Mouse (Mus musculus) spleen, adult 2 months (tissue): Measurements from ENCODE around the gene Impdh1. TPM values are rescaled to one million over a fixed set of nuclear protein-coding genes. Genes with fewer than 3 reads are reported as not detected.
"Not testable (repeated sequence)": the region's sequence is repeated elsewhere in the genome, so short reads cannot be mapped to it uniquely, and the experiment has no call there.

Experiments used
- DNase-seq, 2 experiments: peaks; one replicate each; pipeline versions ENCODE4 v3.0.0 to v3.0.0-alpha.2; 2012 to 2021; ENCODE audit warnings: low spot score in 2 of 2, low read depth in 1 of 2
- H3K27ac ChIP-seq: fragments of 200-500 bp; 2 replicates; pipeline ENCODE4 v1.5.1; 2012; ENCODE audit warnings: low read length, inconsistent platforms; ENCODE audit not compliant: insufficient read depth
- H3K27me3 ChIP-seq: fragments of 200-500 bp; 2 replicates; pipeline ENCODE4 v1.6.1; 2012; ENCODE audit warnings: mild to moderate bottlenecking, moderate library complexity, low read length, inconsistent platforms; ENCODE audit not compliant: control insufficient read depth, insufficient read depth
- H3K36me3 ChIP-seq: fragments of 200-500 bp; 2 replicates; pipeline ENCODE4 v1.6.1; 2012; ENCODE audit warnings: mild to moderate bottlenecking, low read length, inconsistent platforms; ENCODE audit not compliant: control insufficient read depth, insufficient read depth
- H3K4me1 ChIP-seq: fragments of 200-500 bp; 2 replicates; pipeline ENCODE4 v1.6.1; 2011; ENCODE audit warnings: inconsistent platforms; ENCODE audit not compliant: control insufficient read depth, insufficient read depth, insufficient read length
- H3K4me3 ChIP-seq: fragments of 200-500 bp; 2 replicates; pipeline ENCODE4 v1.5.1; 2011; ENCODE audit warnings: mild to moderate bottlenecking, inconsistent platforms; ENCODE audit not compliant: insufficient read depth, insufficient read length; ENCODE audit errors: extremely low read depth
- CTCF ChIP-seq: fragments of 200-500 bp; IDR thresholded peaks from 2 replicates; pipeline ENCODE4 v1.5.1; 2011; ENCODE audit warnings: mild to moderate bottlenecking, inconsistent platforms; ENCODE audit not compliant: insufficient read depth, insufficient read length, insufficient replicate concordance; ENCODE audit errors: extremely low read depth
- POLR2A ChIP-seq: fragments of 200-500 bp; IDR thresholded peaks from 2 replicates; pipeline ENCODE4 v1.6.1; 2011; ENCODE audit warnings: low read depth, low read length, inconsistent platforms
- WGBS: fragments of 180-500 bp; shearing (Covaris S2); methylation state at CpG from one replicate; pipeline ENCODE4 v1.1.7; 2018; 5-methylcytosine and 5-hydroxymethylcytosine counted together
- polyA plus RNA-seq: library from polyadenylated mRNA; depleted of rRNA; stranded (reverse); fragments of >200 nt; gene quantifications from 2 replicates; pipeline ENCODE4 v1.2.3, GENCODE M21; 2012

The Impdh1 gene
- polyA plus RNA-seq, 1 experiment: 40.7 TPM

DNA sequence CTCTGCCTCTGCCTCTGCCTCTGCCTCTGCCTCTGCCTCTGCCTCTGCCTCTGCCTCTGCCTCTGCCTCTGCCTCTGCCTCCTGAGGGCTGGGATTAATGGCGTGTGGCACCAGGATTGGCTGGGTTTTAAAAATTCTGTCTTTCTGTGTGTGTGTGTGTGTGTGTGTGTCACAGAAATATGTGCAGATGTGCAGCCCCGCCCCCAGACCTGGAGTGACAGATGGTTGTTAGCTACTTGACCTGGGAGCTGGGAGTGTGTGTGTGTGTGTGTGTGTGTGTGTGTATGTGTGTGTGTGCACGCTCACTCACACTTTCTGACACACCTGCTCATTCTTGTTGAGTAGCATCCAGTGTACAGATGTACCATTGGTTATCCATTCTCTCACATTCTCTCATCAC is 17.5 kb upstream of the Impdh1 start:
- WGBS: 76% methylated on average over 3 of the region's 3 CpGs

DNA sequence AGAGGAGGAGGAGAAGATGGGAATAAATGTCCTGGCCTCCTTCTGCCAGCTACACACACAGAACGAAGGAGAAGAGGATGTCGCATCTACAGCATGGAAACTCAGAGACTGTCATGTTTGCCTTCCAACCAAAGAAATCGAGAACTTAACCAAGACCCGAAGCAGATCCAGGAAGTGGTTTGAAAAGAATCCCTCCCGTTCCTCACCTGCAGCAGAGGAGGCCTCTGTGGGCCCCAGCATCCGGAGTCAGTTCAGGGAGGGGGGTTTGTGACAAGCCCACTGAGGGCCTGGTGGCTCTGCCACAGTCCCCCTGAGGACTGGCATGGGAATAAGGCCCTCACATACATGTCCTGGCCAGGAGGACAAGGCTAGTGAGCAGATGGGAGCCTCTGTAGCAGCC is 16.2 kb upstream of the Impdh1 start:
- WGBS: 10% methylated on average over 6 of the region's 6 CpGs
- no peak for TF ChIP-seq CTCF
- TF ChIP-seq POLR2A: no peak
- DNase-seq: peak; percentile 31 to 38
- peaks cover 6% of the 10 kb centered on the region; the same call in 1 of the 2 replicates for H3K4me1 ChIP-seq
- peak overlapping the region; percentile 84 for H3K27ac ChIP-seq
- H3K4me3 ChIP-seq: no peak overlapping the region
- H3K27me3 ChIP-seq: no peaks in the 10 kb centered on the region
- no peaks in the 10 kb centered on the region for H3K36me3 ChIP-seq

More for the DNA sequence above, 17.5 kb upstream of the Impdh1 start:
- Histone ChIP-seq H3K4me3 (no peak overlapping the region), H3K36me3 (no peaks in the 10 kb centered on the region), H3K27ac (no peak overlapping the region), H3K4me1 (peaks cover 6% of the 10 kb centered on the region; the same call in 1 of the 2 replicates), H3K27me3 (no peaks in the 10 kb centered on the region)
- TF ChIP-seq POLR2A (no peak), CTCF (no peak)
- no peak for DNase-seq

- Histone ChIP-seq H3K4me1 (peaks cover 6% of the 10 kb centered on the region; the same call in 1 of the 2 replicates), H3K36me3 (no peaks in the 10 kb centered on the region), H3K27me3 (no peaks in the 10 kb centered on the region), H3K27ac (peak overlapping the region; percentile 84), H3K4me3 (no peak overlapping the region)
- DNase-seq: peak in 1 of 2 experiments; percentile 22
- TF ChIP-seq CTCF: no peak
- TF ChIP-seq POLR2A: no peak
- whole genome bisulfite sequencing: 26% methylated on average over 3 of the region's 3 CpGs
Observed at GRCm38 (mm10) chr6:29231799-29232198, 15.6 kb upstream of the Impdh1 start.

DNA sequence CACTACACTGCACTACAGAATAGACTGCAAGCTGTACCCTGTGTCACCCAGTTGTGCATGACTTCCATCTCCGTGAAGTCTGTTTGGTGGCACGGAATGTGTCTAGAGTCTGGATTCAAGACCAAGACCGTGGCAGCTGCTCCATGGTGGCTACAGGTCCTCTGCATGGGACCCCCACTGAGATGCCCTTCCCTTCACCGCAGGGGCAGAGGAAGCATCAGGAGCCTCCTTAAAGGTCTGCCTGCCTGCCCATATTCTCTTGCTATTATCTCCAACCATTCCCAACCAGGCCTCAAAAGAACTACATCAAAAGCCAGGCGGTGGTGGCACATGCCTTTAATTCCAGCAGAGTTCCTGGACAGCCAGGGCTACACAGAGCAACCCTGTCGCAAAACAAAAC is 14.2 kb upstream of the Impdh1 start:
- no peaks in the 10 kb centered on the region for H3K27me3 ChIP-seq
- TF ChIP-seq CTCF (no peak), POLR2A (no peak)
- H3K4me3 ChIP-seq: no peak overlapping the region
- peaks cover 6% of the 10 kb centered on the region; the same call in 1 of the 2 replicates for H3K4me1 ChIP-seq
- no peak for DNase-seq
- H3K27ac ChIP-seq: no peak overlapping the region
- no peaks in the 10 kb centered on the region for H3K36me3 ChIP-seq
- WGBS: 90% methylated on average over 6 of the region's 6 CpGs

DNA sequence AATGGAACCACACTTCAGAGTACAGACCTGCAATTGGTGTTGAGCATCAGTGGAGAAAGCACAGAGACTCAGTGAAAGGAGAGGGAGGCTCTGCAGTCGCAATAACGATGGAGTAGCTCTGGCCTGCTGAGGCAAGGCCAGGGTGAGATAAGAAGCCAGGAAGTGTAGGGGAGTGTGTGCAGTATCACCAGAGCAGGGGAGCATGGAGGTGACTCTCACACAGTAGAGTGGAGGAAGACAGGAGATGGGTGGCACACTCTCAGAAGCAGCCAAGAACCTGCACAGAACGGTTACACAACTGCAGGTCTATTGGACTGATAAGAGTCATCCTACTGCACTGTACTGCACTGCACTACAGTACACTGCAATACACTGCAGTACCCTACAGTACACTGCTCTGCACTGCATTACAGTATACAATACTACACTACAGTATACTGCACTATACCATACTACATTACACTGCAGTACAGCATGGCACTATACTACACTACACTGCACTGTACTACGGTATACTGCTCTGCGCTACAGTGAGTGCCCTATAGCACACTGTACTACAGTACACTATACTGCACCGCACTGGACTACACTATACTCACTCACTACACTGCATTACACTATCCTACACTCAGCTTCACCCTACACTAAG is 13.2 kb upstream of the Impdh1 start:
- no peaks in the 10 kb centered on the region for H3K27me3 ChIP-seq
- no peaks in the 10 kb centered on the region for H3K36me3 ChIP-seq
- no peak overlapping the region for H3K27ac ChIP-seq
- H3K4me3 ChIP-seq: no peak overlapping the region
- no peak for DNase-seq
- TF ChIP-seq POLR2A (no peak), CTCF (no peak)
- WGBS: 75% methylated on average over 6 of the region's 6 CpGs
- H3K4me1 ChIP-seq: peaks cover 6% of the 10 kb centered on the region; the same call in 1 of the 2 replicates

GRCm38 (mm10) chr6:29217717-29218116 is 1.6 kb upstream of the Impdh1 start:
- DNase-seq, H3K27ac ChIP-seq, H3K4me3 ChIP-seq, H3K4me1 ChIP-seq, H3K36me3 ChIP-seq, H3K27me3 ChIP-seq: not testable (repeated sequence)
- WGBS: 63% methylated on average over 3 of the region's 3 CpGs

DNA sequence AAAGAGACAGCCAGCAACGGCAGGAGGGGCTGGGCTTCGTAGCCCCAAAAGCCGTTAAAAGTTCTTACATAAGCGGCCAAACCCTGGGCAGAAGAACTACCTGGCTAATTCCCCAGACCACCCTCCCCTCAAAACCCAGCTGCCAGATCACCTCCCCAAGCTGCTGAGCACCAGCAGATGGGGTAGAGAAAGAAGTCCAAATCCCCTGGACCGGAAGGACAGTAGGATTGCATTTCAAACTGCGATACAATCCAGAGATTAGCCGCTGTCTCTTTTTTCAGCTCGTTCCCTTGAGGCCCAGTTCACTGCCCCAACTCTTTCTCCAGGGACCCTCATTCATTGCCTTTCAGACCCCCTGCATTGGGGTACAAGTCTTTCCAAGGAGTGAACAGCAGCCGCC is 983 bp downstream of the Impdh1 start:
- Histone ChIP-seq H3K4me3 (peak overlapping the region; percentile 70), H3K27ac (peak overlapping the region; percentile 70), H3K27me3 (no peaks in the 10 kb centered on the region), H3K36me3 (no peaks in the 10 kb centered on the region), H3K4me1 (peaks cover 9% of the 10 kb centered on the region)
- WGBS: 6% methylated on average over 9 of the region's 9 CpGs
- DNase-seq: no peak
- TF ChIP-seq POLR2A: no peak
- no peak for TF ChIP-seq CTCF
